Mouse (Mus musculus): Measurements from ENCODE around the gene Slc16a12. TPM values are rescaled to one million over a fixed set of nuclear protein-coding genes. Genes with fewer than 3 reads are reported as not detected.

Slc16a12 gene
- polyA plus RNA-seq (2014; fragmentation: Nextera tagmentation; extraction: Ambion mirVana), result 0.88 and 2.8 TPM in 2 replicates

- peak within 1 kb of the TSS; percentile 49 for H3K9ac ChIP-seq (replicated peaks; ENCODE audit: low read depth, low read length)
- no peaks in the 10 kb centered on the region for H3K36me3 ChIP-seq (ENCODE audit: control insufficient read depth, insufficient read depth, low read length)
- no peak within 1 kb of the TSS for H3K27ac ChIP-seq (ENCODE audit: low read depth, low read length)
- H3K4me3 ChIP-seq (ENCODE audit: low read depth, low read length), result peak within 1 kb of the TSS; percentile 59
- H3K4me1 ChIP-seq (ENCODE audit: control insufficient read depth, insufficient read depth, low read length), result 0 out of 2 replicates have a peak, but pooled peaks cover 4% of the 10 kb centered on the region
- peak within 1 kb of the TSS; percentile 100 for H3K4me2 ChIP-seq (ENCODE audit: low read depth, low read length)
- H3K9me3 ChIP-seq (ENCODE audit: control insufficient read depth, low read length), result no peaks in the 10 kb centered on the region
- ATAC-seq (ENCODE audit: low read depth), result peak; percentile 87
- 1% methylated on average over 53 of the region's 61 CpGs for WGBS
- peaks cover 7% of the 10 kb centered on the region for H3K27me3 ChIP-seq (ENCODE audit: control insufficient read depth, insufficient read depth, low read length)
Observed at GRCm38 (mm10) chr19:34746688-34747504, at the start of gene Slc16a12. Slc16a12 (minus strand) TSS chr19:34747289.

DNA sequence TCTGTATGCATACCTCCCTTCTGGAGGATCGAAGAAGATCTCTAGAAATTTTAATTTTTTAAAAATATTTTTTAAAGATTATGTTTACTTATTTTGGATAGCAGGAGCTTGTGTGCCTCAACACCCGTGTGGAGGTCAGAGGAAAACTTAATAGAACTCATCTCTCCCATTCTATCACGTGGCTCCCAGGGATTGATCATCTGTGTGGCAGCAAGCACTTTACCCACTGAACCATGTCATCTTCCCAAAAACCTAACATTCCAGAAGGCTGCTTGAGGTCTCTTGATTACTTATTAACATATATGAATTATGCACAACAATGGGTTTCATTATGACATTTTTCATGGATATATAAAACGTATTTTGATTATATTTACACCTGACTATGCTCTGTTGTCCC, 49.3 kb upstream of the Slc16a12 start:
- ATAC-seq (ENCODE audit: low read depth), result no peak
- no peak overlapping the region for H3K9ac ChIP-seq (replicated peaks; ENCODE audit: low read depth, low read length)
- no peak overlapping the region for H3K27ac ChIP-seq (ENCODE audit: low read depth, low read length)
- H3K4me1 ChIP-seq (ENCODE audit: control insufficient read depth, insufficient read depth, low read length), result no peaks in the 10 kb centered on the region
- H3K36me3 ChIP-seq (ENCODE audit: control insufficient read depth, insufficient read depth, low read length), result no peaks in the 10 kb centered on the region
- no peaks in the 10 kb centered on the region for H3K9me3 ChIP-seq (ENCODE audit: control insufficient read depth, low read length)
- no peaks in the 10 kb centered on the region for H3K27me3 ChIP-seq (ENCODE audit: control insufficient read depth, insufficient read depth, low read length)
- no peak overlapping the region for H3K4me3 ChIP-seq (ENCODE audit: low read depth, low read length)
- H3K4me2 ChIP-seq (ENCODE audit: low read depth, low read length), result no peak overlapping the region
- WGBS, result 86% methylated on average over 4 of the region's 4 CpGs

GRCm38 (mm10) chr19:34782491-34782890, 35.4 kb upstream of the Slc16a12 start:
- Histone ChIP-seq H3K4me3 (ENCODE audit: low read depth, low read length) (no peak overlapping the region), H3K36me3 (ENCODE audit: control insufficient read depth, insufficient read depth, low read length) (no peaks in the 10 kb centered on the region), H3K4me2 (ENCODE audit: low read depth, low read length) (no peak overlapping the region), H3K27ac (ENCODE audit: low read depth, low read length) (no peak overlapping the region), H3K27me3 (ENCODE audit: control insufficient read depth, insufficient read depth, low read length) (no peaks in the 10 kb centered on the region), H3K9me3 (ENCODE audit: control insufficient read depth, low read length) (no peaks in the 10 kb centered on the region), H3K4me1 (ENCODE audit: control insufficient read depth, insufficient read depth, low read length) (no peaks in the 10 kb centered on the region), H3K9ac (replicated peaks; ENCODE audit: low read depth, low read length) (no peak overlapping the region)
- ATAC-seq (ENCODE audit: low read depth), result no peak
- 93% methylated on average over 2 of the region's 2 CpGs for WGBS

GRCm38 (mm10) chr19:34778993-34779392, 31.9 kb upstream of the Slc16a12 start:
- no peaks in the 10 kb centered on the region for H3K27me3 ChIP-seq (ENCODE audit: control insufficient read depth, insufficient read depth, low read length)
- 87% methylated on average over 1 of the region's 1 CpGs for WGBS
- H3K4me1 ChIP-seq (ENCODE audit: control insufficient read depth, insufficient read depth, low read length), result no peaks in the 10 kb centered on the region
- no peak for ATAC-seq (ENCODE audit: low read depth)
- H3K4me2 ChIP-seq (ENCODE audit: low read depth, low read length), result no peak overlapping the region
- H3K4me3 ChIP-seq (ENCODE audit: low read depth, low read length), result no peak overlapping the region
- no peak overlapping the region for H3K9ac ChIP-seq (replicated peaks; ENCODE audit: low read depth, low read length)
- no peak overlapping the region for H3K27ac ChIP-seq (ENCODE audit: low read depth, low read length)
- no peaks in the 10 kb centered on the region for H3K9me3 ChIP-seq (ENCODE audit: control insufficient read depth, low read length)
- H3K36me3 ChIP-seq (ENCODE audit: control insufficient read depth, insufficient read depth, low read length), result no peaks in the 10 kb centered on the region

- H3K36me3 ChIP-seq (ENCODE audit: control insufficient read depth, insufficient read depth, low read length), result no peaks in the 10 kb centered on the region
- no peak overlapping the region for H3K4me3 ChIP-seq (ENCODE audit: low read depth, low read length)
- no peak for ATAC-seq (ENCODE audit: low read depth)
- H3K9me3 ChIP-seq (ENCODE audit: control insufficient read depth, low read length), result no peaks in the 10 kb centered on the region
- no peaks in the 10 kb centered on the region for H3K4me1 ChIP-seq (ENCODE audit: control insufficient read depth, insufficient read depth, low read length)
- no peaks in the 10 kb centered on the region for H3K27me3 ChIP-seq (ENCODE audit: control insufficient read depth, insufficient read depth, low read length)
- H3K4me2 ChIP-seq (ENCODE audit: low read depth, low read length), result no peak overlapping the region
- no peak overlapping the region for H3K27ac ChIP-seq (ENCODE audit: low read depth, low read length)
- H3K9ac ChIP-seq (replicated peaks; ENCODE audit: low read depth, low read length), result no peak overlapping the region
Observed at GRCm38 (mm10) chr19:34778098-34778497, 31.0 kb upstream of the Slc16a12 start.

DNA sequence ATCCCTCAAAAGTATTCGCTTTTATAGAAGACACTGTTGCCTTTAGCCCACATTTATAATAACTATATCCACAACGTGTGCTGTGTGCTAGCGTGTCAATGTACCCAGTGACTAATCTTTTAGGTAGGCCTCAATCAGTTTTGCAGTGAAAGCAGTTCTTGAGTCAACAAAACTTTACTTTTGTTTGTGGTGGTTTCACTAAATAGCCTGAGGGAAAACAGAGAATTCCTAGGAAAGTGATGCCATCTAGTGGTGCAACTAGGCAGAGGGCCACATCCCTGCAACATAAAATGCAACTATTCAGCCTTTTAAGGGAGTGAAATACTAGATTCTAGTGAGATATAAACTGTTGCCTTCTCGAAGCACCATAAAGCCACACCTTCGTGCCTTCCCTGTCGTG, 25.7 kb upstream of the Slc16a12 start:
- H3K4me2 ChIP-seq (ENCODE audit: low read depth, low read length), result no peak overlapping the region
- H3K27me3 ChIP-seq (ENCODE audit: control insufficient read depth, insufficient read depth, low read length), result no peaks in the 10 kb centered on the region
- no peaks in the 10 kb centered on the region for H3K36me3 ChIP-seq (ENCODE audit: control insufficient read depth, insufficient read depth, low read length)
- H3K9ac ChIP-seq (replicated peaks; ENCODE audit: low read depth, low read length), result no peak overlapping the region
- ATAC-seq (ENCODE audit: low read depth), result no peak
- no peak overlapping the region for H3K4me3 ChIP-seq (ENCODE audit: low read depth, low read length)
- no peaks in the 10 kb centered on the region for H3K9me3 ChIP-seq (ENCODE audit: control insufficient read depth, low read length)
- no peak overlapping the region for H3K27ac ChIP-seq (ENCODE audit: low read depth, low read length)
- H3K4me1 ChIP-seq (ENCODE audit: control insufficient read depth, insufficient read depth, low read length), result no peaks in the 10 kb centered on the region
- 31% methylated on average over 6 of the region's 6 CpGs for WGBS

- H3K9me3 ChIP-seq (ENCODE audit: control insufficient read depth, low read length), result no peaks in the 10 kb centered on the region
- no peak for ATAC-seq (ENCODE audit: low read depth)
- H3K27me3 ChIP-seq (ENCODE audit: control insufficient read depth, insufficient read depth, low read length), result no peaks in the 10 kb centered on the region
- H3K27ac ChIP-seq (ENCODE audit: low read depth, low read length), result no peak overlapping the region
- no peaks in the 10 kb centered on the region for H3K36me3 ChIP-seq (ENCODE audit: control insufficient read depth, insufficient read depth, low read length)
- no peak overlapping the region for H3K4me3 ChIP-seq (ENCODE audit: low read depth, low read length)
- no peaks in the 10 kb centered on the region for H3K4me1 ChIP-seq (ENCODE audit: control insufficient read depth, insufficient read depth, low read length)
- 89% methylated on average over 6 of the region's 6 CpGs for WGBS
- H3K4me2 ChIP-seq (ENCODE audit: low read depth, low read length), result no peak overlapping the region
- H3K9ac ChIP-seq (replicated peaks; ENCODE audit: low read depth, low read length), result no peak overlapping the region
Observed at GRCm38 (mm10) chr19:34770764-34771163, 23.7 kb upstream of the Slc16a12 start.

DNA sequence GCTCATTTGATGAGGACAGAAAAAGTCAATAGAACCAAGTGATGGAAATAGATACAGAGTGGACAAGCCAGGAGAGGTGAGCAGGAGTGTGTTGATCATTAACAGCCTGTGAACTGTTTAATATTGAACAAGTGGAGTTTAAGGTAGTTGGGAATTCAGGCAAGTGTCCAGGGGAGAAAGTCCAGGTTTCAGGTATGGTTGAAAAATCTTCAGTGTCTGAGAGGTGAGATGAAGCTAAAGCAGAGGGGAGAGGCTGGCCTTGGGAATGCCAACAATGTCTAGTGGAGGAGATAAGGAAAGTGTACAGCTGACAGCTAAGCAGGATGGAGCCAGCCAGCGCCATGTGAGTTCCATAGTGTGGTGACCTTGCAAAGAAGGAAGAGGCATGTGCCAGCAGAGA, 11.7 kb upstream of the Slc16a12 start:
- 86% methylated on average over 1 of the region's 1 CpGs for WGBS
- ATAC-seq (ENCODE audit: low read depth), result no peak

GRCm38 (mm10) chr19:34756561-34757240, 9.6 kb upstream of the Slc16a12 start:
- Histone ChIP-seq H3K9ac (replicated peaks; ENCODE audit: low read depth, low read length) (no peak overlapping the region), H3K4me2 (ENCODE audit: low read depth, low read length) (no peak overlapping the region), H3K36me3 (ENCODE audit: control insufficient read depth, insufficient read depth, low read length) (no peaks in the 10 kb centered on the region), H3K4me3 (ENCODE audit: low read depth, low read length) (no peak overlapping the region), H3K4me1 (ENCODE audit: control insufficient read depth, insufficient read depth, low read length) (no peaks in the 10 kb centered on the region), H3K27me3 (ENCODE audit: control insufficient read depth, insufficient read depth, low read length) (no peaks in the 10 kb centered on the region), H3K27ac (ENCODE audit: low read depth, low read length) (no peak overlapping the region), H3K9me3 (ENCODE audit: control insufficient read depth, low read length) (no peaks in the 10 kb centered on the region)
- 86% methylated on average over 7 of the region's 7 CpGs for WGBS
- ATAC-seq (ENCODE audit: low read depth), result no peak

More for the DNA sequence above, 11.7 kb upstream of the Slc16a12 start:
- no peaks in the 10 kb centered on the region for H3K9me3 ChIP-seq (ENCODE audit: control insufficient read depth, low read length)
- H3K27me3 ChIP-seq (ENCODE audit: control insufficient read depth, insufficient read depth, low read length), result no peaks in the 10 kb centered on the region
- H3K4me3 ChIP-seq (ENCODE audit: low read depth, low read length), result no peak overlapping the region
- H3K27ac ChIP-seq (ENCODE audit: low read depth, low read length), result no peak overlapping the region
- no peaks in the 10 kb centered on the region for H3K4me1 ChIP-seq (ENCODE audit: control insufficient read depth, insufficient read depth, low read length)
- H3K9ac ChIP-seq (replicated peaks; ENCODE audit: low read depth, low read length), result no peak overlapping the region
- no peaks in the 10 kb centered on the region for H3K36me3 ChIP-seq (ENCODE audit: control insufficient read depth, insufficient read depth, low read length)
- H3K4me2 ChIP-seq (ENCODE audit: low read depth, low read length), result no peak overlapping the region

Measured in neural tube, embryonic 14.5 days (tissue).